Mouse (Mus musculus): ENCODE measurements around the gene Spta1. TPM values are rescaled to one million over a fixed set of nuclear protein-coding genes. Genes with fewer than 3 reads are reported as not detected.

Spta1 gene
- polyA plus RNA-seq, 1 experiment from 2014 or later = 2.4 TPM

DNA sequence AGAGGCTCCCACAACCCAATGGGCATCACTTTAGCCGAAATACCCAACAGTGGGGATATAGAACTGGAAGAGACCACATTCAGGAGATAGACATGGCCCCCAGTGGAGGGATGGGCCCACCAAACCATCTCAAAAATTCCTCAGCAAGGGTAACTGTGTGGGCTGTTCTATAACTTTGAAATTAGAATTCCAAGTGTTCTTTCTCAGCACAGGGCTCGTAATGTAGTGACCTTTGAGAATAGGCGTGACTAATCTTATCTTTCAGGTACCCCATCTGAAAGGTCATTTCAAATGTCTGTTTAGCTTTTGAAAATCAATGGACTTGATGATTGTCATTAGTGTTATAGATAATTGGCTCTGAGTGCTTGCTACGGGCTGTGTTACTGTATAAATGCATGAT lies 95.2 kb downstream of the Spta1 start:
- Histone ChIP-seq H3K4me3 (no peak overlapping the region), H3K9ac (no peak overlapping the region), H3K36me3 (no peaks in the 10 kb centered on the region), H3K27me3 (replicated peaks) (no peaks in the 10 kb centered on the region), H3K4me2 (no peak overlapping the region), H3K9me3 (0 out of 2 replicates have a peak, but pooled peaks cover 4% of the 10 kb centered on the region), H3K4me1 (no peaks in the 10 kb centered on the region), H3K27ac (replicated peaks) (no peak overlapping the region)
- 70% methylated on average over 4 of the region's 4 CpGs for WGBS
- no peak for ATAC-seq (ENCODE audit: extremely low read depth, insufficient number of reproducible peaks, low FRiP score, low TSS enrichment)

DNA sequence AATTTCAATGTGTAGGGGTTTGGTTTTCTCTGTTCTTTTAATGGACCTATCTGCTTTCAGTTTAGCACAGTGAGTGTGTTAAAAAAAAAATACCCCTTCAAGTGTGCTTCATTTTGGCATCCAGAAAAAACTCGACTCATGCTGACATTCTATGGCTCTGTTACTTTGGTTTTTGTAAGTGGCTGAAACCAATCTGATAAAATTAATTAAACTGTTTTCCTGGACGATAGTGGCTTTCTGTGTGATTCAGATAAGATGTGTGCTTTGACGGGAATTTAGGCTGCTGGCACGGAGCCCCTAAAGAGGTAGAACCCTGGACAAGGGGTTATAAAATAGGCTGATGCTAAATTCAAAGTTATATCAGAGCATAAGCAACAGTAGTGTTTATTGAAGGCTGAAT lies 96.6 kb downstream of the Spta1 start:
- WGBS = 52% methylated on average over 4 of the region's 4 CpGs
- Histone ChIP-seq H3K9ac (no peak overlapping the region), H3K4me3 (no peak overlapping the region), H3K4me2 (no peak overlapping the region), H3K36me3 (no peaks in the 10 kb centered on the region), H3K9me3 (0 out of 2 replicates have a peak, but pooled peaks cover 4% of the 10 kb centered on the region), H3K27ac (replicated peaks) (no peak overlapping the region), H3K27me3 (replicated peaks) (no peaks in the 10 kb centered on the region), H3K4me1 (no peaks in the 10 kb centered on the region)
- no peak for ATAC-seq (ENCODE audit: extremely low read depth, insufficient number of reproducible peaks, low FRiP score, low TSS enrichment)

DNA sequence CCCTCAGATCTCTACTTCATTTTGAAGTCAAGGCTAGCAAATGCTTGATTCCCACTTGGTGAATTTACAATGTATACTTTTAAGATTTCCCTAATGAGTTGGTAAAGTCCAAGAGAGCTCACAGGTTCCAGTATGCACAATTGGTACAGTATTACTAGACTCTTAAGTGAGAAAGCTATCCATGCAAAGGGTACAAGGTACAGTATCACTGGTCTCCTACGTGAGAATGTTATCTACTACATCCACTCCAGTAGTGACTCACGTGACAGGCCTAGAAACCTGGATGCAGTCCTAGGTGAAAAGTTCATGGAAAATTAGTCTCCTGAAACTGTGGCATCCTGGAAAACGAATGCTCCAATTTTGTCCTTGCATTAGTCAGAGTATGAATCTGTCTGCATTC lies 98.1 kb downstream of the Spta1 start:
- Histone ChIP-seq H3K9ac (no peak overlapping the region), H3K27ac (replicated peaks) (no peak overlapping the region), H3K4me1 (no peaks in the 10 kb centered on the region), H3K27me3 (replicated peaks) (no peaks in the 10 kb centered on the region), H3K4me3 (no peak overlapping the region), H3K4me2 (no peak overlapping the region), H3K9me3 (no peaks in the 10 kb centered on the region), H3K36me3 (no peaks in the 10 kb centered on the region)
- WGBS = 44% methylated on average over 3 of the region's 3 CpGs
- ATAC-seq (ENCODE audit: extremely low read depth, insufficient number of reproducible peaks, low FRiP score, low TSS enrichment) = no peak

Other genes with a start within 250 kb of the Spta1 start
- 3.2 and 4.1 TPM in 2 replicates for gene Mndal, start 230.3 kb upstream of the Spta1 start, polyA plus RNA-seq (2015; fragmentation: Nextera tagmentation; extraction: Ambion mirVana)
- 0.52 TPM in 2 replicates for gene Ifi203, start 230.1 kb upstream of the Spta1 start, polyA plus RNA-seq (2015; fragmentation: Nextera tagmentation; extraction: Ambion mirVana)
- not detected in 2 replicates for gene Ifi202b, start 190.0 kb upstream of the Spta1 start, polyA plus RNA-seq (2015; fragmentation: Nextera tagmentation; extraction: Ambion mirVana)
- 1.4 and 2.6 TPM in 2 replicates for gene Ifi205, start 141.0 kb upstream of the Spta1 start, polyA plus RNA-seq (2015; fragmentation: Nextera tagmentation; extraction: Ambion mirVana)
- gene Olfr433, start 132.1 kb upstream of the Spta1 start, polyA plus RNA-seq (2015; fragmentation: Nextera tagmentation; extraction: Ambion mirVana) = not detected in 2 replicates
- not detected in 2 replicates for gene Olfr432, start 123.6 kb upstream of the Spta1 start, polyA plus RNA-seq (2015; fragmentation: Nextera tagmentation; extraction: Ambion mirVana)
- gene Olfr430, start 106.2 kb upstream of the Spta1 start, polyA plus RNA-seq (2015; fragmentation: Nextera tagmentation; extraction: Ambion mirVana) = not detected in 2 replicates
- not detected in 2 replicates for gene Olfr429, start 88.4 kb upstream of the Spta1 start, polyA plus RNA-seq (2015; fragmentation: Nextera tagmentation; extraction: Ambion mirVana)
- gene Olfr427, start 75.9 kb upstream of the Spta1 start, polyA plus RNA-seq (2015; fragmentation: Nextera tagmentation; extraction: Ambion mirVana) = not detected in 2 replicates
- gene Olfr231, start 51.6 kb upstream of the Spta1 start, polyA plus RNA-seq (2015; fragmentation: Nextera tagmentation; extraction: Ambion mirVana) = not detected in 2 replicates
- gene Olfr424, start 41.3 kb upstream of the Spta1 start, polyA plus RNA-seq (2015; fragmentation: Nextera tagmentation; extraction: Ambion mirVana) = not detected in 2 replicates
- gene Olfr420, start 17.1 kb upstream of the Spta1 start, polyA plus RNA-seq (2015; fragmentation: Nextera tagmentation; extraction: Ambion mirVana) = 0.14 TPM in 1 of 2 replicates, not detected in the other
- gene Olfr419, start 79.3 kb downstream of the Spta1 start, polyA plus RNA-seq (2015; fragmentation: Nextera tagmentation; extraction: Ambion mirVana) = not detected in 2 replicates
- not detected in 2 replicates for gene Mptx1, start 157.7 kb downstream of the Spta1 start, polyA plus RNA-seq (2015; fragmentation: Nextera tagmentation; extraction: Ambion mirVana)
- not detected in 2 replicates for gene Olfr417, start 192.3 kb downstream of the Spta1 start, polyA plus RNA-seq (2015; fragmentation: Nextera tagmentation; extraction: Ambion mirVana)
- gene Olfr248, start 218.3 kb downstream of the Spta1 start, polyA plus RNA-seq (2015; fragmentation: Nextera tagmentation; extraction: Ambion mirVana) = not detected in 2 replicates